Mouse (Mus musculus) ES-E14 (cell line): ENCODE results near the gene Tpm4. TPM values are rescaled to one million over a fixed set of nuclear protein-coding genes. Genes with fewer than 3 reads are reported as not detected.

Experiments used
- DNase-seq: peaks from one replicate; pipeline ENCODE4 v3.0.0-alpha.2; 2013; ENCODE audit warnings: low read depth, low spot score
- H3K27ac ChIP-seq: 2 replicates; pipeline ENCODE4 v1.5.1; 2012; ENCODE audit warnings: low read depth, mild to moderate bottlenecking, low read length, moderate library complexity, mixed read lengths; ENCODE audit not compliant: poor library complexity, insufficient read depth, severe bottlenecking
- H3K36me3 ChIP-seq: 2 replicates; pipeline ENCODE4 v1.6.1; 2012; ENCODE audit warnings: mild to moderate bottlenecking, low read length, moderate library complexity, mixed read lengths; ENCODE audit not compliant: control insufficient read depth, poor library complexity, insufficient read depth, severe bottlenecking
- H3K4me1 ChIP-seq, 2 experiments: fragments of 150-350 bp in 1 of 2; sonication (generic) in 1 of 2; 2 replicates each; pipeline ENCODE4 v1.6.1; 2012; ENCODE audit warnings: low read length in 2 of 2, mild to moderate bottlenecking in 1 of 2, mixed read lengths in 1 of 2; ENCODE audit not compliant: control insufficient read depth in 2 of 2, insufficient read depth in 2 of 2, poor library complexity in 1 of 2
- H3K4me3 ChIP-seq, 2 experiments: fragments of 150-350 bp in 1 of 2; sonication (generic) in 1 of 2; 2 replicates each; pipeline ENCODE4 v1.5.1; 2012; ENCODE audit warnings: low read length in 2 of 2, low read depth in 1 of 2, mild to moderate bottlenecking in 1 of 2, mixed read lengths in 1 of 2; ENCODE audit not compliant: insufficient read depth in 1 of 2, poor library complexity in 1 of 2, severe bottlenecking in 1 of 2
- H3K9ac ChIP-seq: 2 replicates; pipeline ENCODE4 v1.6.1; 2012; ENCODE audit warnings: low read depth, mild to moderate bottlenecking, low read length, mixed read lengths; ENCODE audit not compliant: poor library complexity, insufficient read depth, severe bottlenecking
- H3K9me3 ChIP-seq: fragments of 150-350 bp; sonication (generic); 2 replicates; pipeline ENCODE4 v1.6.1; 2012; ENCODE audit warnings: low read depth, mild to moderate bottlenecking, low read length; ENCODE audit not compliant: control insufficient read depth, insufficient read depth
- CHD2 ChIP-seq: IDR thresholded peaks from 2 replicates; pipeline ENCODE4 v1.6.1; 2014; ENCODE audit warnings: mild to moderate bottlenecking, low read depth, low read length, inconsistent platforms
- HCFC1 ChIP-seq: IDR thresholded peaks from 2 replicates; pipeline ENCODE4 v1.6.1; 2012; ENCODE audit warnings: low read length, inconsistent platforms, borderline replicate concordance; ENCODE audit not compliant: insufficient read depth
- MAFK ChIP-seq: IDR thresholded peaks from 2 replicates; pipeline ENCODE4 v1.6.1; 2014; ENCODE audit warnings: mild to moderate bottlenecking, low read depth, low read length, inconsistent platforms; ENCODE audit not compliant: insufficient read depth
- ZC3H11A ChIP-seq: IDR thresholded peaks from 2 replicates; pipeline ENCODE4 v1.6.1; 2012; ENCODE audit warnings: low read depth, mild to moderate bottlenecking, inconsistent platforms, low read length, borderline replicate concordance
- ZNF384 ChIP-seq: IDR thresholded peaks from 2 replicates; pipeline ENCODE4 v1.6.1; 2012; ENCODE audit warnings: low read depth, low read length, inconsistent platforms
- in situ Hi-C, 2 experiments: fragments of 600-800 bp; cut with MboI; formaldehyde crosslinking; loops; one replicate each; pipeline ENCODE4 v1.15.1; 2025; ENCODE audit warnings: low sequenced_read_pairs in 2 of 2, inconsistent platforms in 1 of 2; ENCODE audit not compliant: unreplicated experiment in 2 of 2
- total RNA-seq: library from RNA; depleted of rRNA; stranded (reverse); fragments of 300-350 nt; gene quantifications from 2 replicates; pipeline ENCODE4 v1.2.3, GENCODE M21; 2012

Tpm4 gene
- total RNA-seq, 1 experiment, result 146 TPM

GRCm38 (mm10) chr8:72145511-72145910 lies 10.7 kb downstream of the Tpm4 start:
- Histone ChIP-seq H3K4me3 (no peak overlapping the region), H3K9ac (no peak overlapping the region), H3K27ac (no peak overlapping the region), H3K36me3 (peaks cover 11% of the 10 kb centered on the region), H3K4me1 (peaks cover 2 to 5% of the 10 kb centered on the region in 2 experiments; a peak in 2 of 4 replicates), H3K9me3 (no peaks in the 10 kb centered on the region)
- TF ChIP-seq ZNF384, result no peak
- TF ChIP-seq ZC3H11A, result no peak
- TF ChIP-seq HCFC1, result no peak
- TF ChIP-seq MAFK, result no peak
- no peak for TF ChIP-seq CHD2
- in situ Hi-C loops, result no loop called here
- DNase-seq, result no peak

GRCm38 (mm10) chr8:72146056-72146455 lies 11.3 kb downstream of the Tpm4 start:
- H3K36me3 ChIP-seq, result peaks cover 11% of the 10 kb centered on the region

GRCm38 (mm10) chr8:72146556-72146955 lies 11.8 kb downstream of the Tpm4 start:
- H3K27ac ChIP-seq, result no peak overlapping the region
- no peak overlapping the region for H3K9ac ChIP-seq
- H3K4me3 ChIP-seq, result no peak overlapping the region
- DNase-seq, result no peak
- H3K4me1 ChIP-seq, result peaks cover 2 to 7% of the 10 kb centered on the region in 2 experiments; a peak in 2 of 4 replicates
- H3K36me3 ChIP-seq, result peaks cover 14% of the 10 kb centered on the region
- no peaks in the 10 kb centered on the region for H3K9me3 ChIP-seq
- TF ChIP-seq HCFC1, result no peak
- no peak for TF ChIP-seq MAFK
- no peak for TF ChIP-seq ZNF384
- no peak for TF ChIP-seq CHD2
- TF ChIP-seq ZC3H11A, result no peak
- in situ Hi-C loops, result no loop called here

More at GRCm38 (mm10) chr8:72146056-72146455, 11.3 kb downstream of the Tpm4 start:
- Histone ChIP-seq H3K9me3 (no peaks in the 10 kb centered on the region), H3K4me3 (no peak overlapping the region), H3K27ac (no peak overlapping the region), H3K4me1 (peaks cover 2 to 5% of the 10 kb centered on the region in 2 experiments; a peak in 2 of 4 replicates), H3K9ac (no peak overlapping the region)
- in situ Hi-C loops, result no loop called here
- TF ChIP-seq ZNF384, result no peak
- no peak for TF ChIP-seq HCFC1
- no peak for TF ChIP-seq MAFK
- TF ChIP-seq ZC3H11A, result no peak
- TF ChIP-seq CHD2, result no peak
- DNase-seq, result no peak

- peaks cover 16% of the 10 kb centered on the region for H3K36me3 ChIP-seq
- H3K9me3 ChIP-seq, result no peaks in the 10 kb centered on the region
- DNase-seq, result no peak
- TF ChIP-seq ZNF384 (no peak), MAFK (0 out of 2 replicates have a peak, but pooled peaks have one; percentile 14)
- in situ Hi-C loops, result no loop called here
- no peak overlapping the region for H3K27ac ChIP-seq
- peaks cover 2 to 7% of the 10 kb centered on the region in 2 experiments; a peak in 2 of 4 replicates for H3K4me1 ChIP-seq
- H3K9ac ChIP-seq, result no peak overlapping the region
- no peak overlapping the region for H3K4me3 ChIP-seq
Measured at GRCm38 (mm10) chr8:72147266-72147665, 12.5 kb downstream of the Tpm4 start.

- Histone ChIP-seq H3K9me3 (no peaks in the 10 kb centered on the region), H3K9ac (no peak overlapping the region), H3K4me3 (no peak overlapping the region), H3K4me1 (peaks cover 2 to 7% of the 10 kb centered on the region in 2 experiments; a peak in 2 of 4 replicates), H3K36me3 (peaks cover 17% of the 10 kb centered on the region), H3K27ac (no peak overlapping the region; the same call in 1 of the 2 replicates)
- DNase-seq, result no peak
- in situ Hi-C loops, result no loop called here
- TF ChIP-seq HCFC1 (no peak), CHD2 (no peak), ZC3H11A (no peak), MAFK (no peak), ZNF384 (no peak)
Measured at GRCm38 (mm10) chr8:72149056-72149455, 14.3 kb downstream of the Tpm4 start.
